Mouse (Mus musculus): Measurements from ENCODE around the gene Mpp2. TPM values are rescaled to one million over a fixed set of nuclear protein-coding genes. Genes with fewer than 3 reads are reported as not detected.

Mpp2 gene
- polyA plus RNA-seq, 1 experiment from 2014 or later: 24.9 TPM

GRCm38 (mm10) chr11:102068969-102069368 is 19.3 kb downstream of the Mpp2 start:
- Histone ChIP-seq H3K4me3 (no peak overlapping the region), H3K9ac (no peak overlapping the region), H3K36me3 (peaks cover 8% of the 10 kb centered on the region), H3K4me2 (no peak overlapping the region), H3K9me3 (no peaks in the 10 kb centered on the region), H3K27me3 (no peaks in the 10 kb centered on the region), H3K27ac (no peak overlapping the region), H3K4me1 (replicated peaks) (peaks cover 16% of the 10 kb centered on the region)
- ATAC-seq (ENCODE audit: low FRiP score): no peak
- 38% methylated on average over 2 of the region's 2 CpGs for WGBS

- H3K27me3 ChIP-seq: peaks cover 19% of the 10 kb centered on the region
- no peak overlapping the region for H3K4me2 ChIP-seq
- peaks cover 11% of the 10 kb centered on the region for H3K4me1 ChIP-seq (replicated peaks)
- H3K36me3 ChIP-seq: peaks cover 55% of the 10 kb centered on the region
- no peak for ATAC-seq (ENCODE audit: low FRiP score)
- no peak overlapping the region for H3K9ac ChIP-seq
- WGBS: 83% methylated on average over 13 of the region's 13 CpGs
- no peaks in the 10 kb centered on the region for H3K9me3 ChIP-seq
- no peak overlapping the region for H3K27ac ChIP-seq
- H3K4me3 ChIP-seq: no peak overlapping the region
These were observed 25.2 kb downstream of the Mpp2 start for GRCm38 (mm10) chr11:102063076-102063475.

- peak overlapping the region; percentile 72; the same call in 1 of the 2 replicates for H3K4me2 ChIP-seq
These were observed 26.3 kb downstream of the Mpp2 start for GRCm38 (mm10) chr11:102061941-102062473.

GRCm38 (mm10) chr11:102061236-102061940 is 26.9 kb downstream of the Mpp2 start:
- peak overlapping the region; percentile 41 for H3K4me3 ChIP-seq
- H3K27ac ChIP-seq: no peak overlapping the region
- H3K9me3 ChIP-seq: no peaks in the 10 kb centered on the region
- H3K4me2 ChIP-seq: peak overlapping the region; percentile 72
- 4% methylated on average over 23 of the region's 23 CpGs for WGBS
- H3K27me3 ChIP-seq: peaks cover 19% of the 10 kb centered on the region
- peak; percentile 65 for ATAC-seq (ENCODE audit: low FRiP score)
- H3K9ac ChIP-seq: peak overlapping the region; percentile 72
- H3K36me3 ChIP-seq: peaks cover 59% of the 10 kb centered on the region
- H3K4me1 ChIP-seq (replicated peaks): peaks cover 8% of the 10 kb centered on the region

More at GRCm38 (mm10) chr11:102061941-102062473, 26.3 kb downstream of the Mpp2 start:
- H3K4me3 ChIP-seq: no peak overlapping the region
- no peak overlapping the region for H3K27ac ChIP-seq
- H3K9me3 ChIP-seq: no peaks in the 10 kb centered on the region
- no peak for ATAC-seq (ENCODE audit: low FRiP score)
- peaks cover 19% of the 10 kb centered on the region for H3K27me3 ChIP-seq
- 24% methylated on average over 16 of the region's 16 CpGs for WGBS
- no peak overlapping the region for H3K9ac ChIP-seq
- peaks cover 58% of the 10 kb centered on the region for H3K36me3 ChIP-seq
- peaks cover 10% of the 10 kb centered on the region for H3K4me1 ChIP-seq (replicated peaks)

GRCm38 (mm10) chr11:102053847-102054246 is 34.5 kb downstream of the Mpp2 start:
- ATAC-seq (ENCODE audit: low FRiP score): no peak
- Histone ChIP-seq H3K27me3 (no peaks in the 10 kb centered on the region), H3K9me3 (no peaks in the 10 kb centered on the region), H3K9ac (no peak overlapping the region), H3K27ac (no peak overlapping the region), H3K4me1 (replicated peaks) (no peaks in the 10 kb centered on the region), H3K4me3 (no peak overlapping the region), H3K36me3 (peaks cover 11% of the 10 kb centered on the region), H3K4me2 (no peak overlapping the region)
- 28% methylated on average over 9 of the region's 9 CpGs for WGBS

- no peak overlapping the region for H3K4me2 ChIP-seq
- WGBS: 76% methylated on average over 7 of the region's 7 CpGs
- H3K4me3 ChIP-seq: no peak overlapping the region
- H3K9me3 ChIP-seq: no peaks in the 10 kb centered on the region
- H3K27ac ChIP-seq: no peak overlapping the region
- H3K9ac ChIP-seq: no peak overlapping the region
- peaks cover 5% of the 10 kb centered on the region; the same call in 1 of the 2 replicates for H3K36me3 ChIP-seq
- H3K4me1 ChIP-seq (replicated peaks): no peaks in the 10 kb centered on the region
- no peak for ATAC-seq (ENCODE audit: low FRiP score)
- H3K27me3 ChIP-seq: no peaks in the 10 kb centered on the region
These were observed 35.1 kb downstream of the Mpp2 start for GRCm38 (mm10) chr11:102053183-102053582.

GRCm38 (mm10) chr11:102052697-102053096 is 35.6 kb downstream of the Mpp2 start:
- ATAC-seq (ENCODE audit: low FRiP score): no peak
- H3K9ac ChIP-seq: no peak overlapping the region
- no peaks in the 10 kb centered on the region for H3K4me1 ChIP-seq (replicated peaks)
- no peak overlapping the region for H3K4me3 ChIP-seq
- WGBS: 88% methylated on average over 12 of the region's 12 CpGs
- no peak overlapping the region for H3K27ac ChIP-seq
- H3K27me3 ChIP-seq: no peaks in the 10 kb centered on the region
- H3K36me3 ChIP-seq: 0 out of 2 replicates have a peak, but pooled peaks cover 4% of the 10 kb centered on the region
- no peaks in the 10 kb centered on the region for H3K9me3 ChIP-seq
- H3K4me2 ChIP-seq: no peak overlapping the region

- H3K4me3 ChIP-seq: no peak overlapping the region
- no peak overlapping the region for H3K27ac ChIP-seq
- H3K27me3 ChIP-seq: no peaks in the 10 kb centered on the region
- no peak for ATAC-seq (ENCODE audit: low FRiP score)
- H3K9ac ChIP-seq: 0 out of 2 replicates have a peak overlapping the region, but pooled peaks have one; percentile 29
- 0 out of 2 replicates have a peak, but pooled peaks cover under 1% of the 10 kb centered on the region for H3K36me3 ChIP-seq
- no peaks in the 10 kb centered on the region for H3K4me1 ChIP-seq (replicated peaks)
- no peak overlapping the region for H3K4me2 ChIP-seq
- 60% methylated on average over 4 of the region's 4 CpGs for whole genome bisulfite sequencing
- no peaks in the 10 kb centered on the region for H3K9me3 ChIP-seq
These were observed 36.4 kb downstream of the Mpp2 start for GRCm38 (mm10) chr11:102051954-102052353.

- H3K4me2 ChIP-seq: no peak overlapping the region
- H3K9ac ChIP-seq: 0 out of 2 replicates have a peak overlapping the region, but pooled peaks have one; percentile 29
- H3K27me3 ChIP-seq: no peaks in the 10 kb centered on the region
- no peak for ATAC-seq (ENCODE audit: low FRiP score)
- no peaks in the 10 kb centered on the region for H3K36me3 ChIP-seq
- 68% methylated on average over 4 of the region's 4 CpGs for WGBS
- H3K4me3 ChIP-seq: no peak overlapping the region
- H3K9me3 ChIP-seq: no peaks in the 10 kb centered on the region
- H3K27ac ChIP-seq: no peak overlapping the region
- H3K4me1 ChIP-seq (replicated peaks): no peaks in the 10 kb centered on the region
These were observed 36.8 kb downstream of the Mpp2 start for GRCm38 (mm10) chr11:102051541-102051940.

GRCm38 (mm10) chr11:102049875-102050482 is 38.3 kb downstream of the Mpp2 start:
- Histone ChIP-seq H3K27me3 (no peaks in the 10 kb centered on the region), H3K4me2 (no peak overlapping the region), H3K4me3 (no peak overlapping the region), H3K27ac (no peak overlapping the region), H3K4me1 (replicated peaks) (no peaks in the 10 kb centered on the region), H3K9ac (no peak overlapping the region), H3K36me3 (no peaks in the 10 kb centered on the region), H3K9me3 (peaks cover 12% of the 10 kb centered on the region)
- WGBS: 58% methylated on average over 14 of the region's 14 CpGs
- ATAC-seq (ENCODE audit: low FRiP score): no peak

GRCm38 (mm10) chr11:102046607-102047006 is 41.7 kb downstream of the Mpp2 start:
- no peak overlapping the region for H3K4me2 ChIP-seq
- no peak for ATAC-seq (ENCODE audit: low FRiP score)
- H3K36me3 ChIP-seq: no peaks in the 10 kb centered on the region
- H3K9ac ChIP-seq: no peak overlapping the region
- peaks cover 12% of the 10 kb centered on the region for H3K9me3 ChIP-seq
- 89% methylated on average over 9 of the region's 9 CpGs for WGBS
- H3K27me3 ChIP-seq: no peaks in the 10 kb centered on the region
- no peak overlapping the region for H3K4me3 ChIP-seq
- H3K27ac ChIP-seq: no peak overlapping the region
- no peaks in the 10 kb centered on the region for H3K4me1 ChIP-seq (replicated peaks)

GRCm38 (mm10) chr11:102044691-102045212 is 43.6 kb downstream of the Mpp2 start:
- no peaks in the 10 kb centered on the region for H3K27me3 ChIP-seq
- H3K4me2 ChIP-seq: no peak overlapping the region
- peaks cover 12% of the 10 kb centered on the region for H3K9me3 ChIP-seq
- ATAC-seq (ENCODE audit: low FRiP score): no peak
- H3K36me3 ChIP-seq: no peaks in the 10 kb centered on the region
- H3K4me1 ChIP-seq (replicated peaks): no peaks in the 10 kb centered on the region; the same call in 1 of the 2 replicates
- no peak overlapping the region for H3K27ac ChIP-seq
- WGBS: 86% methylated on average over 7 of the region's 7 CpGs
- H3K4me3 ChIP-seq: no peak overlapping the region
- no peak overlapping the region for H3K9ac ChIP-seq
